Mouse (Mus musculus) forebrain, embryonic 11.5 days (tissue): Measurements from ENCODE around the gene Clip3. TPM values are rescaled to one million over a fixed set of nuclear protein-coding genes. Genes with fewer than 3 reads are reported as not detected.
A peak's percentile ranks its signal among the peaks of the same experiment; 100 is the strongest.

ENCODE experiments used
- ATAC-seq: fragments of 200-750 bp; cut with Nextera tagmentation; replicated peaks from 2 replicates; pipeline ENCODE4 v1.8.0; 2017; ENCODE audit warnings: moderate TSS enrichment; ENCODE audit not compliant: low FRiP score
- DNase-seq: peaks from one replicate; pipeline ENCODE4 v3.0.0-alpha.2; 2017; ENCODE audit warnings: low spot score
- H3K27ac ChIP-seq: fragments of 300-500 bp; sonication (generic); 2 replicates; pipeline ENCODE4 v1.5.1; 2014; ENCODE audit warnings: low read depth, low read length
- H3K27me3 ChIP-seq: fragments of 300-500 bp; sonication (generic); 2 replicates; pipeline ENCODE4 v1.6.1; 2014; ENCODE audit warnings: mild to moderate bottlenecking, low read length, mixed read lengths; ENCODE audit not compliant: control insufficient read depth, insufficient read depth
- H3K36me3 ChIP-seq: fragments of 300-500 bp; sonication (generic); 2 replicates; pipeline ENCODE4 v1.6.1; 2014; ENCODE audit warnings: mild to moderate bottlenecking, low read length, moderate library complexity, mixed read lengths; ENCODE audit not compliant: control insufficient read depth, insufficient read depth
- H3K4me1 ChIP-seq: fragments of 300-500 bp; sonication (generic); replicated peaks from 2 replicates; pipeline ENCODE4 v1.6.1; 2014; ENCODE audit warnings: low read length, mixed read lengths; ENCODE audit not compliant: control insufficient read depth, insufficient read depth
- H3K4me2 ChIP-seq: fragments of 300-500 bp; sonication (generic); 2 replicates; pipeline ENCODE4 v1.6.1; 2014; ENCODE audit warnings: low read depth, mild to moderate bottlenecking, low read length, moderate library complexity, mixed read lengths; ENCODE audit not compliant: severe bottlenecking
- H3K4me3 ChIP-seq: fragments of 300-500 bp; sonication (generic); 2 replicates; pipeline ENCODE4 v1.5.1; 2014; ENCODE audit warnings: low read depth, low read length
- H3K9ac ChIP-seq: fragments of 300-500 bp; sonication (generic); 2 replicates; pipeline ENCODE4 v1.6.1; 2014; ENCODE audit warnings: low read length
- H3K9me3 ChIP-seq: fragments of 300-500 bp; sonication (generic); 2 replicates; pipeline ENCODE4 v1.6.1; 2016; ENCODE audit warnings: low read length, mixed read lengths; ENCODE audit not compliant: control insufficient read depth
- WGBS: fragments of 180-500 bp; shearing (Covaris S2); extraction: QIAGEN DNeasy Blood & Tissue Kit; methylation state at CpG from one replicate; pipeline ENCODE4 v1.1.7; 2014; 5-methylcytosine and 5-hydroxymethylcytosine counted together
- polyA plus RNA-seq: library from polyadenylated mRNA; unstranded; fragments of >200 nt; fragmentation: Nextera tagmentation; extraction: Ambion mirVana; gene quantifications from 2 replicates; pipeline ENCODE4 v1.2.1, GENCODE M21; 2014

The Clip3 gene
- polyA plus RNA-seq, 1 experiment from 2014 or later, result 98.8 TPM

GRCm38 (mm10) chr7:30278911-30279310 is 12.6 kb upstream of the Clip3 start:
- peak overlapping the region; percentile 74; the same call in 1 of the 2 replicates for H3K4me3 ChIP-seq
- no peak for ATAC-seq
- WGBS, result 75% methylated on average over 2 of the region's 2 CpGs
- H3K36me3 ChIP-seq, result no peaks in the 10 kb centered on the region
- H3K9ac ChIP-seq, result no peak overlapping the region
- H3K4me2 ChIP-seq, result peak overlapping the region; percentile 86; the same call in 1 of the 2 replicates
- H3K27me3 ChIP-seq, result no peaks in the 10 kb centered on the region
- peaks cover 2% of the 10 kb centered on the region; the same call in 1 of the 2 replicates for H3K4me1 ChIP-seq
- no peak overlapping the region for H3K27ac ChIP-seq
- H3K9me3 ChIP-seq, result no peaks in the 10 kb centered on the region
- DNase-seq, result no peak

DNA sequence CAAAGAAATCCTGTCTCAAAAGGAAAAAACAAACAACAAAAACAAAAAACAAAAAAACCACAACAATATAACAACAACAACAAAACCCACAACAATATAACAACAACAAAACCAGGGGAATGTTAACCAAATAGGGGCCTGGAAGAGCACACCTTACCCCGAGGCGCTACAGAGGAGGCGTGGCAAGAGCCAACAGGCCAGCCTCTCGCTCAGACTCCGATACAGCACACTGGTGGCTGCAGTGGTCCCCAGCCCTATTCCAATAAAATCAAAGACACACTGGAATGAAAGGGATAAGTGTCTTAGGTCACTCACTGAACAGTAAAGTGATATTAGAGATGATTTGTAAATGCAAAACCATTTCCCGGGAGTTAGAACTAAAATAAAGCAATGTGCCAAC is 12.0 kb upstream of the Clip3 start:
- under 1% methylated on average over 6 of the region's 6 CpGs for WGBS
- DNase-seq (no peak), ATAC-seq (no peak)
- Histone ChIP-seq H3K4me2 (peak overlapping the region; percentile 86), H3K9me3 (no peaks in the 10 kb centered on the region), H3K36me3 (no peaks in the 10 kb centered on the region), H3K4me1 (peaks cover 2% of the 10 kb centered on the region; the same call in 1 of the 2 replicates), H3K27me3 (no peaks in the 10 kb centered on the region), H3K27ac (peak overlapping the region; percentile 90), H3K4me3 (peak overlapping the region; percentile 74), H3K9ac (peak overlapping the region; percentile 64)

- peaks cover 2% of the 10 kb centered on the region; the same call in 1 of the 2 replicates for H3K4me1 ChIP-seq
- WGBS, result under 1% methylated on average over 49 of the region's 49 CpGs
- H3K27me3 ChIP-seq, result no peaks in the 10 kb centered on the region
- H3K4me2 ChIP-seq, result peak within 1 kb of the TSS; percentile 86
- H3K9me3 ChIP-seq, result no peaks in the 10 kb centered on the region
- ATAC-seq (peak; percentile 96), DNase-seq (peak; percentile 96)
- peak within 1 kb of the TSS; percentile 74 for H3K4me3 ChIP-seq
- H3K9ac ChIP-seq, result peak within 1 kb of the TSS; percentile 64
- no peaks in the 10 kb centered on the region for H3K36me3 ChIP-seq
- peak within 1 kb of the TSS; percentile 90 for H3K27ac ChIP-seq
Measured at GRCm38 (mm10) chr7:30279951-30280669, 11.4 kb upstream of the Clip3 start, which contains the start of the genes Thap8 and Wdr62. Gene Thap8 (plus strand): TSS chr7:30280094. Gene Wdr62 (minus strand): TSS chr7:30280419.

DNA sequence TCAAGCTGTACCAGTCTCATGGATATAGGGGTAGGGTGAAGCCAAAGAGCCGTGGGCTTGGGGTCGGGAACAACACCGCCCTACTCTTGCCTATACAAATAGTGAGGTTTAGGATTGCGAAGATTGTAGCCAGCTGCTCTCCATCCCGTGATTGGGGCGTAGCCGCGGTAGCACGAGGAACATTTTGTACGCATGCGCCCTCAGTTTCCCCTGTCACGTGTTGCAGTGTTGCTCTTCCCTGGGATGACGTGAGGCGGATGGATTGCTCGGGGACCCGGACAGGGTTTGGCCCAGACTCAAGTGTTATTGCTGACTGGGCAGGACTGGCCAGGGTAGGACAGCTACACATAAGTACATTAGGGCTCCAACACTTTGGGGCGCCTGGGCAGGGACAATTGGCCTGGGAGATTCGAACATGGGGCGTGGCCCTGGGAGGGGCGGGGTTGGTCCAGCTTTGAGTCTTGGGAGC is 10.8 kb upstream of the Clip3 start:
- Histone ChIP-seq H3K4me2 (peak overlapping the region; percentile 86), H3K9me3 (no peaks in the 10 kb centered on the region), H3K4me1 (peaks cover 2% of the 10 kb centered on the region; the same call in 1 of the 2 replicates), H3K36me3 (no peaks in the 10 kb centered on the region), H3K27ac (peak overlapping the region; percentile 90), H3K4me3 (peak overlapping the region; percentile 74), H3K9ac (peak overlapping the region; percentile 64), H3K27me3 (no peaks in the 10 kb centered on the region)
- ATAC-seq, result peak; percentile 87
- DNase-seq, result peak; percentile 88
- WGBS, result under 1% methylated on average over 20 of the region's 20 CpGs

GRCm38 (mm10) chr7:30281522-30281921 is 10.0 kb upstream of the Clip3 start:
- Histone ChIP-seq H3K9ac (no peak overlapping the region), H3K27ac (no peak overlapping the region), H3K27me3 (no peaks in the 10 kb centered on the region), H3K36me3 (no peaks in the 10 kb centered on the region), H3K4me1 (peaks cover 2% of the 10 kb centered on the region; the same call in 1 of the 2 replicates), H3K9me3 (no peaks in the 10 kb centered on the region), H3K4me3 (no peak overlapping the region), H3K4me2 (no peak overlapping the region)
- no peak for ATAC-seq
- DNase-seq, result no peak
- 77% methylated on average over 4 of the region's 4 CpGs for WGBS

DNA sequence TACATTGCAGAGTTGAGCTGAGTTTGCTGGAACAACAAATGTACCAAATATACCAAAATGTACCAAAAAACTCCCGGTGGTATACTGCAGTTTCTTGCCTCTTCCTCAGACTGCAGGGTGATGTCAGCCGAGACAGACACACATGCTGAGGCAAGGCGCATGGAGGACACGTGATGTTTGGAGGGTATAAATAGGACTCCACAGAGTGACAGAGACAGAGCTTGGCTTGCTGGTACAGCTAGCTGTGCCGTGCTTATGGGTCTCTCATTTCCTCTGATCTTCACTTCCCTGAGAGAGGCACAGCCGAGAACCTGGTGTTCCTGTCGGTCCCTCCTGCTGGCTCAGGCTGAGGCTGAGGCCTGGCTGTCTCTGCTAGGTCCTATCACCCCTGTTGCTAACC is 8.8 kb upstream of the Clip3 start:
- H3K9ac ChIP-seq, result no peak overlapping the region
- H3K27me3 ChIP-seq, result no peaks in the 10 kb centered on the region
- DNase-seq (no peak), ATAC-seq (no peak)
- 85% methylated on average over 7 of the region's 7 CpGs for WGBS
- no peaks in the 10 kb centered on the region for H3K36me3 ChIP-seq
- no peak overlapping the region for H3K4me2 ChIP-seq
- H3K4me1 ChIP-seq, result peaks cover 2% of the 10 kb centered on the region; the same call in 1 of the 2 replicates
- H3K9me3 ChIP-seq, result no peaks in the 10 kb centered on the region
- H3K4me3 ChIP-seq, result no peak overlapping the region
- H3K27ac ChIP-seq, result no peak overlapping the region

GRCm38 (mm10) chr7:30286701-30287410 is 4.7 kb upstream of the Clip3 start:
- Histone ChIP-seq H3K4me1 (peaks cover 4% of the 10 kb centered on the region; the same call in 1 of the 2 replicates), H3K4me3 (no peak overlapping the region), H3K27me3 (no peaks in the 10 kb centered on the region), H3K9me3 (no peaks in the 10 kb centered on the region), H3K4me2 (no peak overlapping the region), H3K27ac (no peak overlapping the region), H3K36me3 (no peaks in the 10 kb centered on the region), H3K9ac (no peak overlapping the region)
- WGBS, result 73% methylated on average over 8 of the region's 8 CpGs
- ATAC-seq (no peak), DNase-seq (no peak)

GRCm38 (mm10) chr7:30288046-30288445 is 3.5 kb upstream of the Clip3 start:
- Histone ChIP-seq H3K4me3 (no peak overlapping the region), H3K27me3 (no peaks in the 10 kb centered on the region), H3K4me2 (no peak overlapping the region), H3K27ac (no peak overlapping the region), H3K9me3 (no peaks in the 10 kb centered on the region), H3K4me1 (peaks cover 7% of the 10 kb centered on the region; the same call in 1 of the 2 replicates), H3K9ac (no peak overlapping the region), H3K36me3 (no peaks in the 10 kb centered on the region)
- DNase-seq (no peak), ATAC-seq (no peak)
- WGBS, result 78% methylated on average over 6 of the region's 6 CpGs
